Mouse (Mus musculus) NIH3T3 (cell line): ENCODE results near the gene Rnd2.
"Not testable (repeated sequence)": the region's sequence is repeated elsewhere in the genome, so short reads cannot be mapped to it uniquely, and the experiment has no call there.

ENCODE experiments used
- DNase-seq: peaks from one replicate; pipeline ENCODE4 v3.0.0-alpha.2; 2012; ENCODE audit warnings: low read depth

Rnd2 gene

DNA sequence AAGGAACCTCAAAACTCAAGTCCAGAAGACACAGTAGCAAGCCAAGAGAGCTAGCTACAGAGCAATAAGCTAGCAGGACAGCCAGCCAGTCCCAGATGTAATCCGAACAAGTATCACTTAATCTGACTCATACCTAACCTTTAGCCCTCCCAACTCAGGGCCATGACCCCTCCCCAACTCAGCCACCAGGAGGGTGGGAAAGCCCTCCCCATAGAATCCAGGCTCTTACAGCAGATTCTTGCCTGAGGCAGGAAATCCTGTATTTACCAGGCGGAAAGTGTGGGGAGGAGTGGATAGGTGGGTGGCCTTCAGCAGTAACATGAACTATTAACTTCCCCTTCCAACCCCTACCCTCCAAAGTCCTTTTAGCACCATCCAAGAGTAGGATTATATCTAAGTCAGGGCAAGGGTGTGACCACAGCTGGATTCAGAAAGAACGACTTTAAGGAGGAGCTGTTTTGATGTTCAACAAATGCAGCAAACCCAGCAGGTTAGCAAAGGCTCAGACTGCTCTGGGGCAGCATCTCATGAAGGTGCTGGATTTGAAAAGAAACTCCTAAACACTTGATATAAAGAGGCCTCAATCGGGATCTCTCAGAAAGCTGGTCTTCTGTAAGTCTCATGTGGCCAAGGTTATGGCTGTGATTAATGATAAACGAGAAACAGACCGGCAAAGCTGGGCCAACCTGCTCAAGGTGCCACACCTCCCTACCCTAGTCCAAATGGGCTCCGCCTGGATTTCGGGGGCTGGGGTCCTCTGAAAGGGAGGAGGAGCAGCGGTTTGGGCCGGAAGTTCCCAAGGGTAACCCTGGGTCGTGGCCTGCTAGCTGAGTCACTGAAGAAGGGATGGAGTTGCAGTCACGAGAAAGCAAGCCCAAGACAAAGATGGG, at the start of gene Rnd2:
Gene Rnd2 (plus strand): TSS at position 789 of the 890 bp plus-strand sequence.
- DNase-seq, result peak; percentile 55

- DNase-seq, result peak; percentile 53
These were observed 49.5 kb upstream of the Rnd2 start for GRCm38 (mm10) chr11:101415306-101415705.

- peak; percentile 52 for DNase-seq
These were observed 48.2 kb upstream of the Rnd2 start for GRCm38 (mm10) chr11:101416433-101417100.

GRCm38 (mm10) chr11:101417101-101417855, 47.5 kb upstream of the Rnd2 start, which contains the start of gene Aarsd1:
TSS of gene Aarsd1 (minus strand) at chr11:101417615.
- peak; percentile 88 for DNase-seq

GRCm38 (mm10) chr11:101418991-101419390, 45.8 kb upstream of the Rnd2 start:
- DNase-seq, result no peak

GRCm38 (mm10) chr11:101419610-101420009, 45.2 kb upstream of the Rnd2 start:
- peak; percentile 51 for DNase-seq

GRCm38 (mm10) chr11:101420148-101420547, 44.7 kb upstream of the Rnd2 start:
- DNase-seq, result no peak

GRCm38 (mm10) chr11:101424105-101424851, 40.5 kb upstream of the Rnd2 start, which contains the start of gene Gm27029:
TSS of gene Gm27029 (minus strand) at chr11:101424796.
- peak; percentile 74 for DNase-seq

- DNase-seq, result peak; percentile 99
These were observed 39.6 kb upstream of the Rnd2 start, which contains the start of the genes Rundc1 and Ptges3l for GRCm38 (mm10) chr11:101424925-101425813. TSS of gene Rundc1 (plus strand) at chr11:101425085. TSS of gene Ptges3l (minus strand) at chr11:101425333.

- no peak for DNase-seq
These were observed 38.6 kb upstream of the Rnd2 start for GRCm38 (mm10) chr11:101426165-101426564.

- no peak for DNase-seq
These were observed 33.5 kb upstream of the Rnd2 start for GRCm38 (mm10) chr11:101431327-101431726.

- DNase-seq, result no peak
These were observed 31.4 kb upstream of the Rnd2 start for GRCm38 (mm10) chr11:101433396-101433795.

- DNase-seq, result no peak
These were observed 29.0 kb upstream of the Rnd2 start for GRCm38 (mm10) chr11:101435831-101436230.

DNA sequence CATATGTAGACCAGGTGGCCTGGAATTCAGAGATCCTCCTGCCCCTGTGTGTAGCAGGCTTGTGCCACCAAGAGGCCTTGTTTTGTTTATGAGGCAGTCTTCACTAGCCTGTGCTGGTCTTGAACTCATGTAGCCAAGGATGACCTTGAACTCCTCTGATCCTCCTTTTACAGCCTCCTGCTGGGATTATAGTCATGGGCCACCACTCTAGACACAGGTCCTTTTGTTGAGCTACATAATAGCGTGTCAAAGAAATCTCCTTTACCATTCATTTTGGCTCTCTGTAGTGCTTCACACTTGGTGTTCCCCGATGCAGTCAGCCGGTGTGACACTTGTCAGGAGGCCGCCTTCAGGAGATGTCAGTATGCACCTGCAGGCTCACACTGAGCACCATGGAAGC, 27.9 kb upstream of the Rnd2 start:
- no peak for DNase-seq

- DNase-seq, result not testable (repeated sequence)
These were observed 26.8 kb upstream of the Rnd2 start for GRCm38 (mm10) chr11:101438006-101438405.

GRCm38 (mm10) chr11:101441450-101442126, 23.2 kb upstream of the Rnd2 start:
- DNase-seq, result not testable (repeated sequence)

- DNase-seq, result peak; percentile 99
These were observed 22.6 kb upstream of the Rnd2 start, which contains the start of gene Rpl27 for GRCm38 (mm10) chr11:101442127-101442693. TSS of gene Rpl27 (plus strand) at chr11:101442298.

DNA sequence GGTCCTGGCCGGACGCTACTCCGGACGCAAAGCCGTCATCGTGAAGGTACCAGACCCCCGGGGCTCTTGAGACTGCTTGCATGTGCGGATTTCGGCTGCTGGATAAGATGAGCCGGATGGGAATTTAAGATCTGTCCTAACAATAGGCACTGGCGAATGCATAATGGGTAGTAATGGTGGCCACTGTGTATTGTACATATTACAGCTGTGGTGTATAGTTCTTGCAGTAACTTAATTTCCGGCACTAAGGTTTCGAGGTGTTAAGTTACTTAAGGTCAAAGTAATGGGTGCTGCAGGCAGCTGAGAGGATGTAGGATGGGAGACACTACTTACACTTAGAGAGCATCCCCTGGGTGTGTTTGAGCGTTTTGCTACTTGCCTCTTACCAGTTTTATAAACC, 22.0 kb upstream of the Rnd2 start:
- DNase-seq, result no peak

- no peak for DNase-seq
These were observed 18.5 kb upstream of the Rnd2 start for GRCm38 (mm10) chr11:101446319-101446718.
